14 mouse cellular contexts compared by ENCODE assay signal in the genomic region with DNA sequence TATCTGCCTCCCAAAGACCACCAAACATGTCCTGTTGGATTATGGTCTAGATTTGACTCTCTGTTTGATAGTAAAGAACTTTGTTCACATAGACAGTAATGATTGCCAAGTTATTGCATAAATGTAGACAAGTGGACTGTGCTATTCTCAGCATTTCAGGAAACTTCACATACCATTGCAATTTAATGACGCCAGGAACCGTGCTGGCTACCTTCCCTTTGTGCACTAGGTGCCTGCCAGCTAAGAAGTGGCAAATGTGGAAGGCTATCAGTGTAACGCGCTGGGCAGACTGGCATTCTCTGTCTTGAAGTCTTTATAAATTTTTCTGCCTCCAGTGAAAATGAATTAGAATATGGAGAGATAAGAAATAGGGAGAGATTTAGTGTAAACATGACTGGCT.
A peak's percentile ranks its signal among the peaks of the same experiment; 100 is the strongest.
DNase-seq lines count a peak whose midpoint lies in the region; ATAC-seq lines count a peak whose summit lies in the region.
"Had no signal": no experiment of that assay in that cellular context is flagged by ENCODE, and none has a peak within 500 bp of the region (broad histone marks: within the 10 kb centered on the region; RNA-seq: fewer than 3 reads in every experiment).

No protein-coding gene starts in this region.

- no peaks in the 10 kb centered on the region for H3K27me3 ChIP-seq in liver, embryonic 16.5 days (ENCODE audit: control insufficient read depth, insufficient read depth, low read depth, low read length)
- H3K27me3 ChIP-seq in liver, embryonic 12.5 days (replicated peaks): no peaks in the 10 kb centered on the region

- no peaks in the 10 kb centered on the region for H3K36me3 ChIP-seq in liver, embryonic 16.5 days (ENCODE audit: control insufficient read depth, insufficient read depth)
- no peaks in the 10 kb centered on the region for H3K36me3 ChIP-seq in liver, embryonic 12.5 days
- H3K36me3 ChIP-seq: midbrain, embryonic 10.5 days had no signal

- no peak overlapping the region for H3K9ac ChIP-seq in liver, embryonic 16.5 days (ENCODE audit: low read depth, low read length)
- no peak overlapping the region for H3K9ac ChIP-seq in liver, embryonic 12.5 days
- H3K9ac ChIP-seq: forebrain, postnatal 0 days; liver, embryonic 14.5 days had no signal

- peak; percentile 51 to 63 for DNase-seq in heart, adult 18-20 months
- DNase-seq in heart, postnatal 25 days (ENCODE audit: low spot score): no peak
- DNase-seq in lung, adult 18-20 months: peak; percentile 47 to 53
- DNase-seq in cerebellum, adult 9-11 months: no peak
- DNase-seq: forebrain, postnatal 0 days; gastrocnemius, postnatal 10 days; right cerebral cortex, adult 18-20 months; thymus, postnatal 4 days had no signal

- no peak overlapping the region for H3K27ac ChIP-seq in liver, embryonic 16.5 days (ENCODE audit: low read length)
- H3K27ac ChIP-seq in liver, embryonic 12.5 days: no peak overlapping the region
- H3K27ac ChIP-seq: hindbrain, postnatal 0 days; liver, embryonic 14.5 days; midbrain, embryonic 10.5 days had no signal

- intact Hi-C loops in heart, postnatal 25 days (cut with DNase I): no loop called here

- 78% methylated on average over 4 of the region's 4 CpGs for WGBS in liver, embryonic 16.5 days (ENCODE audit: insufficient replicate concordance)
- 81% methylated on average over 4 of the region's 4 CpGs for WGBS in liver, embryonic 12.5 days (ENCODE audit: insufficient replicate concordance)

- H3K4me2 ChIP-seq in liver, embryonic 16.5 days (ENCODE audit: low read depth, low read length): no peak overlapping the region
- no peak overlapping the region for H3K4me2 ChIP-seq in liver, embryonic 12.5 days

- H3K4me1 ChIP-seq in liver, embryonic 16.5 days (ENCODE audit: control insufficient read depth, low read depth, low read length): no peaks in the 10 kb centered on the region; the same call in 1 of the 2 replicates
- H3K4me1 ChIP-seq in liver, embryonic 12.5 days: no peaks in the 10 kb centered on the region; the same call in 1 of the 2 replicates

- H3K9me3 ChIP-seq in liver, embryonic 16.5 days (replicated peaks; ENCODE audit: control insufficient read depth, low read length): no peaks in the 10 kb centered on the region
- H3K9me3 ChIP-seq in liver, embryonic 12.5 days (replicated peaks): no peaks in the 10 kb centered on the region
- H3K9me3 ChIP-seq: midbrain, embryonic 10.5 days had no signal

- H3K4me3 ChIP-seq in liver, embryonic 16.5 days (ENCODE audit: low read depth, low read length): no peak overlapping the region
- H3K4me3 ChIP-seq in liver, embryonic 12.5 days: no peak overlapping the region
- H3K4me3 ChIP-seq: midbrain, embryonic 10.5 days had no signal

- 0 out of 2 replicates have a peak, but pooled peaks have one; percentile 5 for ATAC-seq in liver, embryonic 16.5 days (ENCODE audit: low read depth)
- no peak for ATAC-seq in liver, embryonic 12.5 days
- ATAC-seq in erythroid progenitor cell, adult 5-6 weeks (replicated peaks; ENCODE audit: low FRiP score, poor library complexity, severe bottlenecking): no peak
- ATAC-seq: forebrain, postnatal 0 days; hindbrain, postnatal 0 days had no signal

Comparison
In these comparisons a context has a peak if more than half of its experiments do, and no peak if none do; other contexts are left out.
1. DNase-seq: peak in heart, adult 18-20 months (2 of 2) and lung, adult 18-20 months (2 of 2); none in heart, postnatal 25 days (single experiment) and cerebellum, adult 9-11 months (single experiment).